In genomic region chr4:133200343-133200742, GRCm38 (mm10) we compare ENCODE assay signal across 8 mouse cellular contexts. TPM values are rescaled to one million over a fixed set of nuclear protein-coding genes. Genes with fewer than 3 reads are reported as not detected.
DNase-seq lines count a peak whose midpoint lies in the region; ATAC-seq and TF ChIP-seq lines count a peak whose summit lies in the region.

No protein-coding gene starts in this region.

- no peak for TF ChIP-seq CTCF in gastrocnemius, adult 2 months (IDR thresholded peaks at IDR 0.05)
- TF ChIP-seq CTCF in small intestine, adult 2 months (IDR thresholded peaks at IDR 0.05; ENCODE audit: extremely low read depth, insufficient read length, insufficient replicate concordance, low read depth, low read length), result no peak

- no peaks in the 10 kb centered on the region for H3K9me3 ChIP-seq in hindbrain, embryonic 14.5 days (ENCODE audit: control insufficient read depth, low read length)
- no peaks in the 10 kb centered on the region for H3K9me3 ChIP-seq in limb, embryonic 11.5 days (ENCODE audit: control insufficient read depth, low read length)

- peaks cover 67% of the 10 kb centered on the region for H3K4me1 ChIP-seq in hindbrain, embryonic 14.5 days (replicated peaks; ENCODE audit: control insufficient read depth, insufficient read depth, low read length)
- H3K4me1 ChIP-seq in limb, embryonic 11.5 days (ENCODE audit: control insufficient read depth, insufficient read depth, low read length), result peaks cover 61% of the 10 kb centered on the region
- peaks cover 20% of the 10 kb centered on the region for H3K4me1 ChIP-seq in small intestine, adult 2 months (ENCODE audit: control insufficient read depth, insufficient read depth, insufficient read length, low read length)

- no peak overlapping the region for H3K4me2 ChIP-seq in hindbrain, embryonic 14.5 days (replicated peaks)
- H3K4me2 ChIP-seq in limb, embryonic 11.5 days (ENCODE audit: low read depth, severe bottlenecking), result no peak overlapping the region; the same call in 1 of the 2 replicates

- H3K36me3 ChIP-seq in hindbrain, embryonic 14.5 days (replicated peaks; ENCODE audit: control insufficient read depth, insufficient read depth), result peaks cover 12% of the 10 kb centered on the region
- no peaks in the 10 kb centered on the region for H3K36me3 ChIP-seq in limb, embryonic 11.5 days (ENCODE audit: control insufficient read depth, insufficient read depth, low read length)
- peaks cover 25% of the 10 kb centered on the region for H3K36me3 ChIP-seq in small intestine, adult 2 months (ENCODE audit: control insufficient read depth, insufficient read depth, low read length)

- ATAC-seq in cerebellum, adult (ENCODE audit: insufficient number of reproducible peaks, low FRiP score, low TSS enrichment), result no peak
- no peak for ATAC-seq in hindbrain, embryonic 14.5 days (ENCODE audit: low FRiP score)
- ATAC-seq in limb, embryonic 11.5 days (ENCODE audit: insufficient number of reproducible peaks, low FRiP score, low TSS enrichment, low read depth), result no peak

- 32% methylated on average over 21 of the region's 21 CpGs for WGBS in hindbrain, embryonic 14.5 days
- WGBS in limb, embryonic 11.5 days, result 39% methylated on average over 21 of the region's 21 CpGs
- WGBS in small intestine, adult 2 months, result 48% methylated on average over 21 of the region's 21 CpGs

- peak overlapping the region; percentile 79 for H3K27ac ChIP-seq in gastrocnemius, adult 2 months
- peak overlapping the region; percentile 69 for H3K27ac ChIP-seq in hindbrain, embryonic 14.5 days
- peak overlapping the region; percentile 30; the same call in 1 of the 2 replicates for H3K27ac ChIP-seq in limb, embryonic 11.5 days (replicated peaks; ENCODE audit: low read depth, low read length)
- H3K27ac ChIP-seq in small intestine, adult 2 months (ENCODE audit: insufficient read depth, low read depth, low read length), result peak overlapping the region; percentile 44; the same call in 1 of the 2 replicates

- peak; percentile 80 to 84 for DNase-seq in cerebellum, postnatal 10 days
- peak; percentile 31 for DNase-seq in adrenal gland, adult 8-10 months
- peak; percentile 74 for DNase-seq in gastrocnemius, adult 2 months
- no peak for DNase-seq in hindbrain, embryonic 14.5 days (ENCODE audit: low spot score)
- no peak for DNase-seq in limb, embryonic 11.5 days (ENCODE audit: low spot score)
- DNase-seq in spleen, adult 18-20 months, result no peak

- H3K9ac ChIP-seq in hindbrain, embryonic 14.5 days, result 0 out of 2 replicates have a peak overlapping the region, but pooled peaks have one; percentile 9
- no peak overlapping the region for H3K9ac ChIP-seq in limb, embryonic 11.5 days (ENCODE audit: low read length)

- H3K27me3 ChIP-seq in hindbrain, embryonic 14.5 days (ENCODE audit: control insufficient read depth, insufficient read depth, low read length), result no peaks in the 10 kb centered on the region
- H3K27me3 ChIP-seq in limb, embryonic 11.5 days (ENCODE audit: control insufficient read depth, insufficient read depth, low read length), result no peaks in the 10 kb centered on the region
- no peaks in the 10 kb centered on the region for H3K27me3 ChIP-seq in small intestine, adult 2 months (ENCODE audit: control insufficient read depth, insufficient read depth, low read length)

- peak overlapping the region; percentile 50 for H3K4me3 ChIP-seq in gastrocnemius, adult 2 months
- H3K4me3 ChIP-seq in hindbrain, embryonic 14.5 days (replicated peaks; ENCODE audit: low read length), result no peak overlapping the region
- no peak overlapping the region for H3K4me3 ChIP-seq in limb, embryonic 11.5 days (ENCODE audit: low read depth, low read length)
- no peak overlapping the region for H3K4me3 ChIP-seq in small intestine, adult 2 months (ENCODE audit: low read depth, low read length)

- no peak for TF ChIP-seq POLR2A in small intestine, adult 2 months (IDR thresholded peaks at IDR 0.05; ENCODE audit: low read depth, low read length)

- intact Hi-C loops in gastrocnemius, adult 2 months (cut with DNase I), result loop anchor here (5.0 kb wide), 1 partner anchor 193 kb away; no protein-coding TSS in a partner anchor

RNA-seq across cellular contexts. Expression of gene Cd164l2, which starts 11.6 kb away (rescaled TPM):
- total RNA-seq in adrenal gland, adult 8-10 months (2022), result 1 to 10 TPM in 2 of 4 experiments, under 1 TPM in 2; 0.86 to 1.8 (median 1.4) TPM
- total RNA-seq in gastrocnemius, adult 2 months (2021), result under 1 TPM in 1 of 2 experiments, not detected in 1; 0.26 TPM
- polyA plus RNA-seq in hindbrain, embryonic 14.5 days (2014; fragmentation: Nextera tagmentation; extraction: Ambion mirVana), result 2.2 TPM in 2 replicates
- polyA plus RNA-seq in limb, embryonic 11.5 days (2014; fragmentation: Nextera tagmentation; extraction: Ambion mirVana), result 1.8 and 2.4 TPM in 2 replicates
- polyA plus RNA-seq in small intestine, adult 2 months (2012; rRNA removed), result 0.61 and 0.93 TPM in 2 replicates

RNA-seq across cellular contexts. Expression of gene Gpr3, which starts 12.0 kb away (rescaled TPM):
- under 1 TPM in 1 of 4 experiments, not detected in 3; 0.66 TPM for total RNA-seq in adrenal gland, adult 8-10 months (2022)
- not detected for total RNA-seq in gastrocnemius, adult 2 months (2021)
- polyA plus RNA-seq in hindbrain, embryonic 14.5 days (2014; fragmentation: Nextera tagmentation; extraction: Ambion mirVana), result 1.5 and 2.3 TPM in 2 replicates
- polyA plus RNA-seq in limb, embryonic 11.5 days (2014; fragmentation: Nextera tagmentation; extraction: Ambion mirVana), result 0.33 and 0.47 TPM in 2 replicates
- 0.17 TPM in 1 of 2 replicates, not detected in the other for polyA plus RNA-seq in small intestine, adult 2 months (2012; rRNA removed)

RNA-seq across cellular contexts. Expression of gene Map3k6, which starts 40.3 kb away (rescaled TPM):
- 10 to 100 TPM; 17.3 to 27.7 (median 19.2) TPM for total RNA-seq in adrenal gland, adult 8-10 months (2022)
- total RNA-seq in gastrocnemius, adult 2 months (2021), result 10 to 100 TPM; 10.5 to 15.0 TPM
- 1.7 and 3.0 TPM in 2 replicates for polyA plus RNA-seq in hindbrain, embryonic 14.5 days (2014; fragmentation: Nextera tagmentation; extraction: Ambion mirVana)
- 0.98 and 1.7 TPM in 2 replicates for polyA plus RNA-seq in limb, embryonic 11.5 days (2014; fragmentation: Nextera tagmentation; extraction: Ambion mirVana)
- 1.7 and 75.5 TPM in 2 replicates for polyA plus RNA-seq in small intestine, adult 2 months (2012; rRNA removed)

Comparison
In these comparisons a context has a peak if more than half of its experiments do, and no peak if none do; other contexts are left out.
1. DNase-seq: peak in cerebellum, postnatal 10 days (2 of 2), adrenal gland, adult 8-10 months (single experiment) and gastrocnemius, adult 2 months (single experiment); none in hindbrain, embryonic 14.5 days (single experiment), limb, embryonic 11.5 days (single experiment) and spleen, adult 18-20 months (0 of 2).
2. Peak in every context shown above with its lines, with median percentiles within 50 percentile points of each other: H3K27ac ChIP-seq.